Mouse (Mus musculus): ENCODE data around the gene Ctbp1. TPM values are rescaled to one million over a fixed set of nuclear protein-coding genes. Genes with fewer than 3 reads are reported as not detected.

The Ctbp1 gene
- polyA plus RNA-seq (2012; rRNA removed), result 452 and 468 TPM in 2 replicates

GRCm38 (mm10) chr5:33274953-33275454, at the start of gene Ctbp1:
Gene Ctbp1 (minus strand): TSS chr5:33274994.

GRCm38 (mm10) chr5:33218081-33218480, 56.7 kb downstream of the Ctbp1 start, which contains the start of gene Spon2:
Gene Spon2 (minus strand): TSS chr5:33218455.

Other genes starting within 250 kb of the Ctbp1 start
- gene Slc5a1, start 170.8 kb downstream of the Ctbp1 start, polyA plus RNA-seq (2012; rRNA removed), result 50.2 and 57.7 TPM in 2 replicates
- 95.0 and 147 TPM in 2 replicates for gene Spon2, start 56.5 kb downstream of the Ctbp1 start, polyA plus RNA-seq (2012; rRNA removed)
- 125 and 130 TPM in 2 replicates for gene Maea, start 60.5 kb upstream of the Ctbp1 start, polyA plus RNA-seq (2012; rRNA removed)
- gene Uvssa, start 103.6 kb upstream of the Ctbp1 start, polyA plus RNA-seq (2012; rRNA removed), result 4.3 and 4.6 TPM in 2 replicates
- gene Nkx1-1, start 159.0 kb upstream of the Ctbp1 start, polyA plus RNA-seq (2012; rRNA removed), result not detected in 2 replicates